Mouse (Mus musculus): ENCODE data around the gene Eng. TPM values are rescaled to one million over a fixed set of nuclear protein-coding genes. Genes with fewer than 3 reads are reported as not detected.

The Eng gene
- 10 to 100 TPM; 17.4 to 26.6 (median 20.5) TPM for total RNA-seq (2022)

GRCm38 (mm10) chr2:32646379-32647056, at the start of gene Eng:
TSS of gene Eng (plus strand) at chr2:32646595.
- DNase-seq (ENCODE audit: low spot score in 2 of 2) = peak; percentile 55 to 66

DNA sequence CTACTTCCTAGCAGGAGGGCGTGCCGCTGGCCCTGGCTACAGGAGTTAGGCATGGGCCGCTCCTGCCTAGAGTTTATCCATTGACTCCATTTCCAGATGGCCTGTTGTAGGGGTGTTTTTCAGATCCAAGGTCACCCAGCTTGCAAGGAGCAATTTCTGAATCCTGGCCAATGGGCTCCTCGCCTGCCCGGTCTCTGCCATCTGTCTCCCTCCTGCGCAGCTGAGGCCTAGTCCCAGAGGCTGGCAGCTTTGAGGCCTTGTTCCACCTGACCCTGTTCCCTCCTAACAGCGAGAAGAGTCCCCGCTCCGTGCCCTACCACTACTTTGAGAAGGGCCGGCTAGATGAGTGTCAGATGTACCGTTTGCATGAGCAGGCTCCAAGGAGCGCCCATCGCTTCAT, 49.7 kb upstream of the Eng start:
- no peak for DNase-seq (ENCODE audit: low spot score in 2 of 2)

DNA sequence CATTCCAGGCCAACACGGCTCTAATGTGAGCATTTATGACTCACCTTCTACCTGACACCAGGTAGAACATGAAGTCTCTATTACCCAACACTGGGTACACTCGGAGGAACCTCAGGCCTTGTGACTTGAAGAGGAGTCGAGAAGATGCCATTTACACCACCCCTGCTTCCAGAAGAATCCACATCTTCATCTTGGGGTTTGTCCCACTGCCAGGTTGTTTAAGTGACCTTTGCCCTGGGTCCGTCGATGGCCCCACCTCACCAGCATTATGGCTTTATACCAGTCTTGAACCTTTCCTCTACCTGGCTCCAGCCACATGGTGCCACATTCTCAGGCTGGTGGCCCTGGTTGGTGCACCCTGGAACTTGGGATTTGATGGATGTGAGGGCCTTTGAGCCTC, 49.1 kb upstream of the Eng start:
- DNase-seq (ENCODE audit: low spot score in 2 of 2) = no peak

- no peak for DNase-seq (ENCODE audit: low spot score in 2 of 2)
Measured at GRCm38 (mm10) chr2:32597699-32598098, 48.7 kb upstream of the Eng start.

- DNase-seq (ENCODE audit: low spot score in 2 of 2) = no peak
Measured at GRCm38 (mm10) chr2:32598506-32598905, 47.9 kb upstream of the Eng start.

DNA sequence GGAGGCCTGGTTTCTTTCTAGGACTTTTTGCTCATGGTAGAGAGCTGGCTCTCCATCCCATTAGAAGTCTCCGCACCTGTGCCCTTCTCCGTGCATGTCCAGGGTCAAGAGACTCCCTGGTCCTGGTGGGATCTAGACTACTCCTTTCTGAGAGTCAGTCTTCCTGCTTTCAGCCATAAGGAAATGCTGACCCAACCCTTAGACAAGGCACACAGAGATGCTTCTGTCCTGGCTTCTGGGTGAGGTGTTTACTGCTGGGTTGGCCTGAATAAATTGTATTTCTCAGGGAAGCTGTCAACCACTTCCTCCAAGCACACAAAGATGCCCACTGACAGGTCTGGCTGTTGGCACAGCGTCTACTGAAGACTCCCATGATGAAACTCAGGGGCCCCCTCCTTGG, 47.0 kb upstream of the Eng start, which contains the start of gene St6galnac6:
St6galnac6 (plus strand) TSS at position 301 of the 400 bp plus-strand sequence.
- no peak for DNase-seq (ENCODE audit: low spot score in 2 of 2)

- no peak for DNase-seq (ENCODE audit: low spot score in 2 of 2)
Measured at GRCm38 (mm10) chr2:32601417-32602065, 44.9 kb upstream of the Eng start.

DNA sequence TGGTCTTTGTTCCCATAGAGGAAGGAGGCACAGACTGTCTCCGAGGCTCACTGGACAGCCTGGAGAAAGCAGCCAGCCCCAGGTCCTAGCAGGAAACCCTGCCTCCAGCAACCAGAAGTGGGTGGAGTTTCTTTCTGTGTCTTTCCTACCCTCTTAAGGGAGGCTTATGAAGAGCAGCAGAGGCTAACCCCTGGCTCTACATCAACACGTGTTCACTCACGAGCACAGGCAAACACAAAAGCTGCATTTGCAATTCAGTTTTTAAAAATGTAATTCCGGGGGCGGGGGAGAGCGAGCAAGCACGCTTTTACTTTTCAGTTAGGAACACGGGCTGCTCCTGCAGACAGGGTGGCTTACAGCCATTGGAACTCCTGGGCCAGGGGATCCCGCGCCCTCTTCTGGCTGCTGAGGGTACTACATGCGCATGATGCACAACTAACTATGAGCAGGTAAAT, 43.8 kb upstream of the Eng start:
- peak; percentile 81 to 84 for DNase-seq (ENCODE audit: low spot score in 2 of 2)

GRCm38 (mm10) chr2:32604631-32605030, 41.8 kb upstream of the Eng start:
- no peak for DNase-seq (ENCODE audit: low spot score in 2 of 2)

- DNase-seq (ENCODE audit: low spot score in 2 of 2) = peak; percentile 85 to 89
Measured at GRCm38 (mm10) chr2:32606161-32607142, 39.9 kb upstream of the Eng start.

- DNase-seq (ENCODE audit: low spot score in 2 of 2) = peak in 1 of 2 experiments; percentile 56
Measured at GRCm38 (mm10) chr2:32607262-32607947, 39.0 kb upstream of the Eng start.

GRCm38 (mm10) chr2:32608141-32608777, 38.1 kb upstream of the Eng start:
- DNase-seq (ENCODE audit: low spot score in 2 of 2) = peak; percentile 84 to 87

DNA sequence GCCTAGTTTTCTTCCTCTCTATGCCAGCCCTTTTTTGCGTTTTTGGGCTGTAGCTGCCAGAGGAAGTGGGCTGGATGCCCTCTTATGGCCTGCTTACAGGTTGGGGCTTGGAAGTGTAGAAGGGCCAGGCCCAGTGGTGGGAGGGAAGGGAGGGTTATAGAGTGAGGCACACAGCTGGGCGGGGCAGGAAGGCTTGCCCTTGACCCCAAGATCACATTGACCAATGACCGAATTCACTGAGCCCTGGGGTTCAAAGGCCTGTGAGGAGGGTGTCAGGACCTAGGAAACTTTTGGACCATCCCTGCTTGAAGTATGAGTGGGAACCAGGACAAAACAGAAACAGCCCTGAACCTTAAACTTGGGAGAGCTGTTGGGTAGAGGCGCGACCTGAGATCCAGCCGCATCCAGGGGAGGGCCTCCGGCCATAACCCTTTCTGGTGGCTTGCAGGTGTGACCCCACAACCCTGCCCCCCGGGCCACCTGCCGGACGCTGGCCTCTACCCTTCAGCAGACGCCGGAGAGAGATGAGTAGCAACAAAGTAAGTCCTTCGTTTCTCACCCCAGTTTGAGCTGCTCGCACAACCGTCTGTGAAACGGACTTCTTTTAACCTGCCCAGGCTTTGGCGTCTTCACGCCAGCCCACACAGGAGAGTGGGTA, 37.5 kb upstream of the Eng start:
- DNase-seq (ENCODE audit: low spot score in 2 of 2) = no peak

DNA sequence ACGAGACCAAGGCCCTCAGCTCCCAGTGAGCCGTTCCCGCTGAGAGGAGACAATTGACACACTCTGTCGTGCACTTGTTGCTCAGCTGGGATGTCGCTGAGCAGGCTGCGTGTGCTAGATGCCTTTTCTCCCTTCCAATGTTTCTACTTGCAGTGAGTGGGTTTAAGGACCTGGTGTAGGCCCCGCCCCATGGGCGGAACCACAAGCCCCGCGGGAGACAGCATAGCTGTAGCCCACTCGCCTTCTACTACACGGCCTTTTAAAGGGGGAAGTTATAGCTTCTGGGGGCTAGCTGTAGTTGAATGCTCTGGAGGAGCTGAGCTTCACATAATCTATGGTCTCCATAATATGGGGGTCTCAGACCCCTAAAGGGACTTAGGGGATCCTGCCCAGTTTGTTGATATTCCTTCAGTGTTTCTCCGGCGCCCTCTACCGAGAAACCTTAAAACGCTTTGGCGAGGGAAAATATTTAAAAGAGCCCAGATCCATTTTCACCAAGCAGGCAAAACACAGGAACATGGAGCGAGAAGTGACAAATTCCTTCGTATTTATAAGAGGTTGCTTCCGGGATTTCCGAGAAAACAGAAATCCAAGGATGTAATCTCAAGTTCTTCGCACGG, 35.7 kb upstream of the Eng start:
- peak in 1 of 2 experiments; percentile 58 for DNase-seq (ENCODE audit: low spot score in 2 of 2)

DNA sequence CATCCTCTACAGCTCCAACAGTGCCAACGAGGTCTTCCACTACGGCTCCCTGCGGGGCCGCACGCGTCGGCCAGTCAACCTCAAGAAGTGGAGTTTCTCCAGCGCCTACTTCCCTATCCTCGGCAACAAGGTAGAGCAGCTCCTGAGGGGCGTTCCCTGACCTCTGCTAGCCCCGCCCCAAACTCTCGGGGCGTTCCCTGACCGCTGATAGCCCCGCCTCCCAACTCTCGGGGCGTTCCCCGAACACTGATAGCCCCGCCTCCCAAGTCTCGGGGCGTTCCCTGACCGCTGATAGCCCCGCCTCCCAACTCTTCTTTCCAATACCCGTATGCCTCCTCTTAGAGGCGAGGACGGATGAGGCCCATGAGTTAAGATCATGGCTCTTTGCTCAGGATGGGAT, 34.1 kb upstream of the Eng start:
- no peak for DNase-seq (ENCODE audit: low spot score in 2 of 2)

GRCm38 (mm10) chr2:32617109-32617508, 29.3 kb upstream of the Eng start:
- no peak for DNase-seq (ENCODE audit: low spot score in 2 of 2)

GRCm38 (mm10) chr2:32617601-32618000, 28.8 kb upstream of the Eng start:
- DNase-seq (ENCODE audit: low spot score in 2 of 2) = no peak

GRCm38 (mm10) chr2:32618051-32618450, 28.3 kb upstream of the Eng start:
- no peak for DNase-seq (ENCODE audit: low spot score in 2 of 2)

DNA sequence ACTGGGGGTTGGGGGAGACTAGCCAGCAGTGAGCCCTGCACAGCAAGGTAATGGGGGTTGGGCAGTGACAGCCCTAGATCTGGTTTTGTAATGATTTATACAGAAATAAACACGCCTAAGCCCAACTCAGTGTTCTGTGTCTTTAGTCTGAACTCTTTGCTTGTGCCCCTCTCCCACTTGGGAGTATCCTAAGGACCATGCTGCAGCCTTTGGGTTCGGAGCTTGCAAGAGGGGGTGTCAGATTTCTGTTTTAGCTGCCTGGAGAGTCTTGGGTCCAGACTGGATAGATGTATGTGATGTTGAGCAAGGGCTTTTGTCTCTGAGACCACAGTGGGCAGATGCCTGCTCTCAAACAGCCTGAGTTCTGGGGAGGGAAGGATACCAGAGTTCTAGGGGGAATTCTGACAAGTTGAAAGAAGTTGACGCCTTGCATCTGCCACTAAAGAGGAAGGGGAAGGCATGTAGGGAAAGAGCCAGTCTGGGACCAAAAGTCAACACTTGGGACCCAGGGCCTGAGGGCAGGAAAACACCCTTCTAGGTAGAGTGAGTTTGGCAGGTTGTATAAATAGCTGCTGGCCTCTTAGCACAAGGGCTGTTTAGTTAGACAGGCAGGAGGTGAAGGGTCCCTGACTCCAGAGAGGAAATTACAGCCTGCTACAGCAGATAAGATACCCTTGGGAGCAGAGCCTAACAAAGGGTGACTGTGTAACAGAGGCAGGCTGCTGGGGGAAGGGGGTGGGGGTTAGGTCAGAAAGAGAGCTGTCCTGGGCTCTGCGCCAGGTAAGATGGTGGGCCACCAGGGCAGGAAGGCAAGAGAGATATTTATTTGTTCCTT, 25.5 kb upstream of the Eng start:
- no peak for DNase-seq (ENCODE audit: low spot score in 2 of 2)

Data from gastrocnemius, adult 8-10 months (tissue).